Mouse (Mus musculus) lung, postnatal 0 days (tissue): Measurements from ENCODE around the gene D5Ertd579e.

Experiments
- CTCF ChIP-seq: IDR thresholded peaks from 2 replicates; pipeline ENCODE4 v1.5.1; 2016; ENCODE audit warnings: antibody characterized with exemption, mild to moderate bottlenecking
- EP300 ChIP-seq: IDR thresholded peaks from 2 replicates; pipeline ENCODE4 v1.6.1; 2016; ENCODE audit warnings: antibody characterized with exemption, mild to moderate bottlenecking, control low read depth

GRCm38 (mm10) chr5:36561509-36561908 lies 134.3 kb downstream of the D5Ertd579e start:
- TF ChIP-seq CTCF (no peak), EP300 (no peak)
